Mouse (Mus musculus) limb, embryonic 12.5 days (tissue): ENCODE measurements around the gene Stat1. TPM values are rescaled to one million over a fixed set of nuclear protein-coding genes. Genes with fewer than 3 reads are reported as not detected.
A peak's percentile ranks its signal among the peaks of the same experiment; 100 is the strongest.

Experiments used
- ATAC-seq: fragments of 200-750 bp; cut with Nextera tagmentation; 2 replicates; pipeline ENCODE4 v1.8.0; 2017; ENCODE audit warnings: low read depth, moderate TSS enrichment; ENCODE audit not compliant: insufficient number of reproducible peaks, insufficient read depth, low FRiP score, low TSS enrichment
- H3K27ac ChIP-seq: fragments of 300-500 bp; sonication (generic); 2 replicates; pipeline ENCODE4 v1.5.1; 2016; ENCODE audit warnings: mild to moderate bottlenecking, moderate library complexity
- H3K27me3 ChIP-seq: fragments of 300-500 bp; sonication (generic); 2 replicates; pipeline ENCODE4 v1.6.1; 2016; ENCODE audit warnings: mild to moderate bottlenecking, moderate library complexity
- H3K36me3 ChIP-seq: fragments of 300-500 bp; sonication (generic); 2 replicates; pipeline ENCODE4 v1.6.1; 2016; ENCODE audit warnings: mild to moderate bottlenecking, moderate library complexity
- H3K4me1 ChIP-seq: fragments of 300-500 bp; sonication (generic); replicated peaks from 2 replicates; pipeline ENCODE4 v1.6.1; 2016
- H3K4me2 ChIP-seq: fragments of 300-500 bp; sonication (generic); 2 replicates; pipeline ENCODE4 v1.6.1; 2016; ENCODE audit warnings: mild to moderate bottlenecking, moderate library complexity
- H3K4me3 ChIP-seq: fragments of 300-500 bp; sonication (generic); replicated peaks from 2 replicates; pipeline ENCODE4 v1.5.1; 2016; ENCODE audit warnings: mild to moderate bottlenecking
- H3K9ac ChIP-seq: fragments of 300-500 bp; sonication (generic); replicated peaks from 2 replicates; pipeline ENCODE4 v1.6.1; 2016; ENCODE audit warnings: mild to moderate bottlenecking, moderate library complexity
- H3K9me3 ChIP-seq: fragments of 300-500 bp; sonication (generic); 2 replicates; pipeline ENCODE4 v1.6.1; 2016; ENCODE audit warnings: mild to moderate bottlenecking, moderate library complexity
- WGBS: fragments of 180-500 bp; shearing (Covaris S2); methylation state at CpG from one replicate; pipeline ENCODE4 v1.1.7; 2016; 5-methylcytosine and 5-hydroxymethylcytosine counted together
- polyA plus RNA-seq: library from polyadenylated mRNA; unstranded; fragments of >200 nt; fragmentation: Nextera tagmentation; extraction: Ambion mirVana; gene quantifications from 2 replicates; pipeline ENCODE4 v1.2.1, GENCODE M21; 2016

Stat1 gene
- polyA plus RNA-seq, 1 experiment from 2014 or later: 15.9 TPM

DNA sequence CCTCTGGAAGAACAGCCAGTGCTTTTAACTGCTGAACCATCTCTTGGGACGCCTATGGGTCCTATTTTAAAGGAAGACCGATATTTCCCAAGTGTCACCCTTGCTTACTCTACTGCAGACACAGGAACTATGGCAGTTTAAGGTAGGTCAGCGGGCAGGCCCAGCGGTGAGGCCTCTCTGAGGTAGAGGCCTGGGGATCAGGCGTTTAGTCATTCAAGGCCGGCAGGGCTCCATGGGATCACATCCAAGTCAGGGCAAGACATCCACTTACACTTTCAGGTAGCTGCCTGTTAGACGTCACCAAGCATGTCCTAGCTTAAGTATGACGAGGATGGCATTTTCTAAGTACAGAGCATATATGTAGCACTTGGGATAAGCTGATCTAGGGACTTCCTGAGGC, 41.9 kb downstream of the Stat1 start:
- 0 out of 2 replicates have a peak, but pooled peaks cover 3% of the 10 kb centered on the region for H3K4me1 ChIP-seq
- H3K4me2 ChIP-seq: no peak overlapping the region
- ATAC-seq: no peak
- H3K9me3 ChIP-seq: 0 out of 2 replicates have a peak, but pooled peaks cover 3% of the 10 kb centered on the region
- 91% methylated on average over 8 of the region's 8 CpGs for WGBS
- H3K9ac ChIP-seq: no peak overlapping the region
- peaks cover 7% of the 10 kb centered on the region for H3K36me3 ChIP-seq
- no peak overlapping the region for H3K27ac ChIP-seq
- H3K4me3 ChIP-seq: no peak overlapping the region
- no peaks in the 10 kb centered on the region for H3K27me3 ChIP-seq

DNA sequence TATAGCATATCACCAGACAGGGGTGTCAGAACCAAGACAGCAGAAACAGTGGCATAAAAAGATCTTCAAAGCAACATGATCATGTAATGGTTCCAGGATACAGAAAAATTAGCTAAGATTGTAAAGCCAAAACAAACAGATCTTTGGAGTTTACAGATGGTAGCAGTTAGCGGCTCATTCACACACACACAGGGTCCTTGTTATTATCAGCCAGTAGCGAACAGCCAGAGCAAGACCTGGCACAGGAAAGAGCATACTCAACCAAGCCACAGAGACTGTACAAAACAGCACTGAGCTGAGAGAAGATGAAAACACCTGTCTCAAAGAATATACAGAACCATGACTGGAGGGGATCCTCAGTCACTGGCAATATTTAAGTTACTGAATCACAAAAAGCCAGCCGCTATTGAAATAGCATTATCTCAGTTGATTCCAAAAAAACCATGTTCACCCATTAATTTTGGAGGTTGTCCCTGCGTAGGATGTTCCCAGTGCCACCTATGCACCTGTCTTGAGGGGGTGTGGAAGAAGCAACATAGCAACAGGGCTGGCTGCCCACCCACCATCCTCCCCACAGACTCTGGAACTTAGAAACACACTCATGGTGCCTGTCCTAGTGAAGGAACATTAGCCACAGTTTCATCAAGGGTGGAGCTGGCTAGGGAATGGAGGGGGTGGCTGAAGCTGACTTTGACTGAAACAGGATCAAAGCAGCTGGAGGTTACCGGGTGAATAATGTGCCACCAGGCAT, 44.6 kb downstream of the Stat1 start:
- no peaks in the 10 kb centered on the region for H3K27me3 ChIP-seq
- no peak overlapping the region for H3K4me2 ChIP-seq
- H3K36me3 ChIP-seq: no peaks in the 10 kb centered on the region; the same call in 1 of the 2 replicates
- H3K4me3 ChIP-seq: no peak overlapping the region
- H3K9me3 ChIP-seq: no peaks in the 10 kb centered on the region
- ATAC-seq: no peak
- H3K9ac ChIP-seq: no peak overlapping the region
- 84% methylated on average over 5 of the region's 5 CpGs for WGBS
- peaks cover 8% of the 10 kb centered on the region for H3K4me1 ChIP-seq
- no peak overlapping the region for H3K27ac ChIP-seq

DNA sequence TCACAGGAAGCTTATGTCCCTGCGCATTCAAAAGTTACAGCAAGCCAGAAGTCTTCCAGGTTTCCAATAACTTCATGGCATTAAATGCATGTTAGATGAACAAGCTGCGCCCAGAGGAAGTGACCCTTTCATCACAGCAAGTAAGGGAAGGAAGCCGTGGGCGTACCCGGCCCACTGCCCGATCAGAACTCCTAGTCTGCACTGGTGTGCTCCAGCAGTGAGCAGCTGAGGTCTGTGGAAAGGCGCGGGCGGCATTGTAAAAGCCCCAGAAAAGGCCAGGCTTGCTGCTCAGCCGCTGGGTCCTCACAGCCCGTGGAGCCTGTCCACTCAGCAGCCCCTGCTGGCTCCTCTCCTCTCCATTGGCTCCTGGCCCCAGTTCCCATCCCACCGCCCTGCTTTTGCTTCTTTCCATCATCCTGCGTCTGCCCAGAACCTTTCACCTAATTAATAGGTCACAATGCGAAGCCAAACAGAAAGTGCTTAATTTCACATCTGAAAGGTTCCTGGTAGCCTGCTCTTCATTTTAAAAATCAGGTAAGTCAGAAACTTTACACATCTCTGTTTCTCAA, 47.5 kb downstream of the Stat1 start:
- ATAC-seq: no peak
- H3K36me3 ChIP-seq: no peaks in the 10 kb centered on the region; the same call in 1 of the 2 replicates
- H3K27ac ChIP-seq: no peak overlapping the region
- no peaks in the 10 kb centered on the region for H3K27me3 ChIP-seq
- H3K9me3 ChIP-seq: no peaks in the 10 kb centered on the region
- no peak overlapping the region for H3K4me3 ChIP-seq
- no peak overlapping the region for H3K9ac ChIP-seq
- WGBS: 60% methylated on average over 14 of the region's 14 CpGs
- H3K4me2 ChIP-seq: no peak overlapping the region
- peaks cover 8% of the 10 kb centered on the region for H3K4me1 ChIP-seq

DNA sequence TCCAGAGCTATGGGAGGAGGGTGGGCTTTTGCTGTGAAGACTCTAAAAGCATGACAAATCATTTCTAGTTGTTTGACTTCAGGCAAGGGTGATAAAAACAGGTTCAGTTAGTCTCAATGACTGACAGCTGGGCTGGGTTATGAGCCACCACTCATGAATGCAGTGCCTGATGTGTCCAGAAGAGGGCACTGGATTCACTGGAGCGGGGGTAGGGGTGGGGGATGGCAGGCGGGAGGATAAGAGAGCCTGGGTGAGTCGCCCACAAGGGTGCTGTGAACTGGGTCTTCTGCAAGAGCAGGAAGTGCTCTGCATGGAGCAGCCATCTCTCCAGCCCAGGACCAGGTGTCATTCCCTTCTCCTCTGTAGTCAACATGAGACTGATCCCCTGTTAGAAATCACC, 50.8 kb downstream of the Stat1 start:
- no peak overlapping the region for H3K4me2 ChIP-seq
- peaks cover 8% of the 10 kb centered on the region for H3K4me1 ChIP-seq
- no peak overlapping the region for H3K9ac ChIP-seq
- WGBS: 7% methylated on average over 3 of the region's 3 CpGs
- H3K27ac ChIP-seq: no peak overlapping the region
- H3K4me3 ChIP-seq: no peak overlapping the region
- no peaks in the 10 kb centered on the region for H3K36me3 ChIP-seq
- no peaks in the 10 kb centered on the region for H3K27me3 ChIP-seq
- ATAC-seq: no peak
- no peaks in the 10 kb centered on the region for H3K9me3 ChIP-seq

DNA sequence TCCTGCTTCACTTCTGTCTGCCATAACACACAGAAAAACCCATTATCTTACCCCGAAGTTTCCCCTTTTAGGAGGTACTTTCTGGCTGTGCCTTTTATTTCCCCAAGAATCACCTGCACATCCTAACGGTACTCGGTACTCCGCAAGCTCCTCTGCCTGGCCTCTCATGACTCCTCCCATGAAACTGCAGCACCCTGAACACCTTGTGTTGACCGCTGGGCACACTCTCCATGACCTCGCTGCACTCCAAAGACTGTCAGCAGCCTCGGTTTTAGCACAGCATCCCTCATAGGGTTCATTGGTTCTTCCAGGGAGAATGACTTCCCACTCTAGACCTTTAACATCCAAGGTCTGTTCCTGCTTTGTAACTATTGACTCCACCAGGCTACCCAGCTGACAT, 51.5 kb downstream of the Stat1 start:
- peaks cover 14% of the 10 kb centered on the region for H3K4me1 ChIP-seq
- WGBS: 71% methylated on average over 7 of the region's 7 CpGs
- H3K4me2 ChIP-seq: no peak overlapping the region
- no peak overlapping the region for H3K27ac ChIP-seq
- no peak for ATAC-seq
- H3K27me3 ChIP-seq: no peaks in the 10 kb centered on the region
- H3K9me3 ChIP-seq: no peaks in the 10 kb centered on the region
- H3K4me3 ChIP-seq: no peak overlapping the region
- no peaks in the 10 kb centered on the region for H3K36me3 ChIP-seq
- no peak overlapping the region for H3K9ac ChIP-seq

DNA sequence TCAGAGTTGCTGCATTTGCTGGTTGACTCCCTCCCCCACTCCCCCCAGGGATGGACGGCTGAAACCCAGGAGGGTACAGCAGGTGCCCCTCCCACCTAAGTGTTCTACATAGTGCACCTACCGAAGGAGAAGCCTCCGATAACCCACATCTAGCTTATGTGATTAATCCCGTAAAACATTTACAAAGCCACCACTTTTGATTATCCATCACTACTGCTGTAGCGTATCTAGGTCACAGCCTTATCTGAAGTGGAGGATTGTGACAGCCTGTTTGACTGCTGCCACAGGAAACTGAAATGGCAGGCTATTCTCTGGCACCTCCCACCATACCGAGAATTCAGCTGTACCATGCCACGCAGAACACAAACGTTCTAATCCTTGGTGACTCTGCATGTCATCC, 52.0 kb downstream of the Stat1 start:
- 78% methylated on average over 8 of the region's 8 CpGs for WGBS

GRCm38 (mm10) chr1:52175321-52175720, 56.1 kb downstream of the Stat1 start:
- Histone ChIP-seq H3K9ac (no peak overlapping the region), H3K27ac (no peak overlapping the region), H3K9me3 (no peaks in the 10 kb centered on the region), H3K36me3 (no peaks in the 10 kb centered on the region), H3K4me1 (peaks cover 20% of the 10 kb centered on the region), H3K4me2 (no peak overlapping the region), H3K27me3 (no peaks in the 10 kb centered on the region), H3K4me3 (no peak overlapping the region)
- WGBS: 53% methylated on average over 5 of the region's 5 CpGs
- no peak for ATAC-seq

More for the DNA sequence above, 52.0 kb downstream of the Stat1 start:
- Histone ChIP-seq H3K36me3 (no peaks in the 10 kb centered on the region), H3K9me3 (no peaks in the 10 kb centered on the region), H3K4me2 (no peak overlapping the region), H3K27me3 (no peaks in the 10 kb centered on the region), H3K4me3 (no peak overlapping the region), H3K4me1 (peaks cover 19% of the 10 kb centered on the region), H3K27ac (no peak overlapping the region), H3K9ac (no peak overlapping the region)
- ATAC-seq: no peak

GRCm38 (mm10) chr1:52175983-52176382, 56.7 kb downstream of the Stat1 start:
- H3K4me2 ChIP-seq: 0 out of 2 replicates have a peak overlapping the region, but pooled peaks have one; percentile 7
- WGBS: 21% methylated on average over 3 of the region's 3 CpGs
- H3K4me3 ChIP-seq: no peak overlapping the region
- peaks cover 20% of the 10 kb centered on the region for H3K4me1 ChIP-seq
- H3K9me3 ChIP-seq: no peaks in the 10 kb centered on the region
- no peaks in the 10 kb centered on the region for H3K27me3 ChIP-seq
- ATAC-seq: peak; percentile 73; the same call in 1 of the 2 replicates
- H3K27ac ChIP-seq: peak overlapping the region; percentile 73
- no peaks in the 10 kb centered on the region for H3K36me3 ChIP-seq
- H3K9ac ChIP-seq: no peak overlapping the region

DNA sequence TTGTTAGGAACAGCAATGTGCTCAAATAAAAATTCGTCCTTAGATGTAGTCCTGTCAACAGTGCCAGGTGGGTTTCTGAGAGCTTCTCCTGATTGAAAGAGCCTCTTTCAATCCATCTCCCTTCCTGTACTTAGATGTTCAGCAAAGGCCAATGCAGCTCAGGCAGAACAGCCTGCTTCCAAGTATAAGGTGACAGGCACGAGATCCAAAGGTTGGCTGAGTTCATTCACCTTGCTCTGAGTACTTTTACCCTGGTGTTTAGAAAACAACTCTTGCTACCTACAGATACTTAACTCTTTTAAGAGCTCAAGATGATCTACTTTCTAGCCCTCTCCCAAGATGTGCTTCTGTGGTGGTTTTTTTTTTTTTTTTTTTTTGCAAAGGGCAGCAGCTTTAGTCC, 57.8 kb downstream of the Stat1 start:
- Histone ChIP-seq H3K27me3 (no peaks in the 10 kb centered on the region), H3K27ac (peak overlapping the region; percentile 73), H3K9ac (no peak overlapping the region), H3K4me1 (peaks cover 20% of the 10 kb centered on the region), H3K36me3 (no peaks in the 10 kb centered on the region), H3K9me3 (no peaks in the 10 kb centered on the region), H3K4me2 (no peak overlapping the region), H3K4me3 (no peak overlapping the region)
- ATAC-seq: no peak
- WGBS: 60% methylated on average over 2 of the region's 2 CpGs

- Histone ChIP-seq H3K36me3 (no peaks in the 10 kb centered on the region), H3K4me2 (no peak overlapping the region), H3K9me3 (no peaks in the 10 kb centered on the region), H3K4me3 (no peak overlapping the region), H3K27ac (no peak overlapping the region), H3K27me3 (no peaks in the 10 kb centered on the region), H3K9ac (no peak overlapping the region), H3K4me1 (peaks cover 20% of the 10 kb centered on the region)
- 85% methylated on average over 9 of the region's 9 CpGs for WGBS
- ATAC-seq: no peak
Measured at GRCm38 (mm10) chr1:52179939-52180568, 60.8 kb downstream of the Stat1 start.

DNA sequence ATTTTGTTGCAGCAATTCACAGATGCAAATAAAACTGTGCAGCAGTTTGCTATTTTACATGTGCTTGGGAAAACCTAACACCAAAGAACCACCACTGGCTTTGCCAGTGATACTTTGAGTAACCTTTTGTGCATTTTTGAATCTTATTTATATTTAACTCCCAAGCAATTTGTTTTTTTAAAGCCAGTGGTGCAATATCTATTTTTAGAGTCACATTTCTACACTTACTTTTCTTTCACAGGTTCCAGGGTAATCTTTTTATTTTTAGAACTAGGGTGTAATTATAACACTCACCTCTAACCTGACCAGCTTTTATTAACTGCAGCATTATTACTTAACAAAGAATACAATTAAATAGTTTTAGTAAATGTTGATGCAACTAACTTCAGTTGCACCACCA, 62.8 kb downstream of the Stat1 start:
- no peak overlapping the region for H3K4me2 ChIP-seq
- H3K4me1 ChIP-seq: peaks cover 1% of the 10 kb centered on the region
- H3K27ac ChIP-seq: no peak overlapping the region
- no peaks in the 10 kb centered on the region for H3K9me3 ChIP-seq
- no peaks in the 10 kb centered on the region for H3K27me3 ChIP-seq
- ATAC-seq: no peak
- H3K9ac ChIP-seq: no peak overlapping the region
- no peaks in the 10 kb centered on the region for H3K36me3 ChIP-seq
- no peak overlapping the region for H3K4me3 ChIP-seq
